Mouse (Mus musculus) heart, embryonic 16.5 days (tissue): Measurements from ENCODE around the gene Eif1ax. TPM values are rescaled to one million over a fixed set of nuclear protein-coding genes. Genes with fewer than 3 reads are reported as not detected.

Experiments used
- ATAC-seq: fragments of 200-750 bp; cut with Nextera tagmentation; replicated peaks from 2 replicates; pipeline ENCODE4 v1.8.0; 2017; ENCODE audit warnings: moderate number of reproducible peaks; ENCODE audit not compliant: insufficient read depth, low FRiP score; ENCODE audit errors: extremely low read depth
- H3K27ac ChIP-seq: fragments of 300-500 bp; sonication (generic); 2 replicates; pipeline ENCODE4 v1.5.1; 2014; ENCODE audit warnings: mild to moderate bottlenecking, low read length, control low read depth, moderate library complexity
- H3K27me3 ChIP-seq: fragments of 300-500 bp; sonication (generic); 2 replicates; pipeline ENCODE4 v1.6.1; 2014; ENCODE audit warnings: low read length, mixed read lengths; ENCODE audit not compliant: control insufficient read depth, insufficient read depth
- H3K36me3 ChIP-seq: fragments of 300-500 bp; sonication (generic); 2 replicates; pipeline ENCODE4 v1.6.1; 2014; ENCODE audit not compliant: control insufficient read depth, insufficient read depth
- H3K4me1 ChIP-seq: fragments of 300-500 bp; sonication (generic); 2 replicates; pipeline ENCODE4 v1.6.1; 2014; ENCODE audit warnings: low read length, mixed read lengths; ENCODE audit not compliant: control insufficient read depth, insufficient read depth
- H3K4me2 ChIP-seq: fragments of 300-500 bp; sonication (generic); 2 replicates; pipeline ENCODE4 v1.6.1; 2014; ENCODE audit warnings: low read depth, mild to moderate bottlenecking, control low read depth, low read length
- H3K4me3 ChIP-seq: fragments of 300-500 bp; sonication (generic); 2 replicates; pipeline ENCODE4 v1.5.1; 2014; ENCODE audit warnings: mild to moderate bottlenecking, control low read depth, low read length
- H3K9ac ChIP-seq: fragments of 300-500 bp; sonication (generic); 2 replicates; pipeline ENCODE4 v1.6.1; 2014; ENCODE audit warnings: low read length, control low read depth
- H3K9me3 ChIP-seq: fragments of 300-500 bp; sonication (generic); replicated peaks from 2 replicates; pipeline ENCODE4 v1.6.1; 2016; ENCODE audit warnings: low read length; ENCODE audit not compliant: control insufficient read depth
- WGBS: fragments of 180-500 bp; shearing (Covaris S2); extraction: QIAGEN DNeasy Blood & Tissue Kit; methylation state at CpG from one replicate; pipeline ENCODE4 v1.1.7; 2014; 5-methylcytosine and 5-hydroxymethylcytosine counted together
- polyA plus RNA-seq: library from polyadenylated mRNA; unstranded; fragments of >200 nt; fragmentation: Nextera tagmentation; extraction: Ambion mirVana; gene quantifications from 2 replicates; pipeline ENCODE4 v1.2.1, GENCODE M21; 2015

Gene Eif1ax
- polyA plus RNA-seq, result 92.6 and 93.7 TPM in 2 replicates

- Histone ChIP-seq H3K27me3 (no peaks in the 10 kb centered on the region), H3K9me3 (no peaks in the 10 kb centered on the region), H3K4me2 (peak within 1 kb of the TSS; percentile 67), H3K4me3 (peak within 1 kb of the TSS; percentile 77), H3K36me3 (no peaks in the 10 kb centered on the region), H3K9ac (peak within 1 kb of the TSS; percentile 83), H3K4me1 (0 out of 2 replicates have a peak, but pooled peaks cover 5% of the 10 kb centered on the region), H3K27ac (peak within 1 kb of the TSS; percentile 90)
- WGBS, result 14% methylated on average over 54 of the region's 76 CpGs
- ATAC-seq, result peak; percentile 99
Measured at GRCm38 (mm10) chrX:159371831-159372752, at the start of gene Eif1ax. Eif1ax (plus strand) TSS chrX:159372178.

DNA sequence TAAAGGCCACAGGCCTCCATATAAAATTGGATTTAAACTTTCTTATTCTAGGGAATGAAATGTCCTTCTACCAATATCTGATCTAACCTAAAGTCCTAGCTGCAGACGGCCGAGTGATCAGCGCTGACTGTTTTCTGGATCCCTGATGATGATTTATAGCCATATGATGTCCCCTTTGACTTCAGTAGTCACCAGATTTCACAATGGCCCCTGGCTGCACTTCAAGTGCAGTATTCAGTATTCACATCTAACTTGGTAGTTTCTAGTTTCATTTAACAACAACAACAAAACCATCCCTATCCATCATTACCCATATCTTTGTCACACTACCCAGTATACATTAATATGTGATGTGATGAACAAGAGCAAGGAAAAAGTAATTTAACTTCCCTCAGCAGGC is 7.5 kb upstream of the Eif1ax start:
- no peaks in the 10 kb centered on the region for H3K4me1 ChIP-seq
- H3K9ac ChIP-seq, result no peak overlapping the region
- no peak overlapping the region for H3K4me3 ChIP-seq
- no peaks in the 10 kb centered on the region for H3K27me3 ChIP-seq
- no peak overlapping the region for H3K4me2 ChIP-seq
- H3K36me3 ChIP-seq, result peaks cover 11% of the 10 kb centered on the region
- no peak for ATAC-seq
- no peaks in the 10 kb centered on the region for H3K9me3 ChIP-seq
- 88% methylated on average over 3 of the region's 3 CpGs for WGBS
- no peak overlapping the region for H3K27ac ChIP-seq

- ATAC-seq, result no peak
- WGBS, result 14% methylated on average over 9 of the region's 9 CpGs
Measured at GRCm38 (mm10) chrX:159372753-159373144, 771 bp downstream of the Eif1ax start.

GRCm38 (mm10) chrX:159387105-159387504 is 15.1 kb downstream of the Eif1ax start:
- Histone ChIP-seq H3K4me1 (no peaks in the 10 kb centered on the region), H3K9ac (no peak overlapping the region), H3K27me3 (no peaks in the 10 kb centered on the region), H3K4me3 (no peak overlapping the region), H3K4me2 (no peak overlapping the region), H3K36me3 (no peaks in the 10 kb centered on the region; the same call in 1 of the 2 replicates), H3K27ac (no peak overlapping the region), H3K9me3 (no peaks in the 10 kb centered on the region)
- whole genome bisulfite sequencing, result 68% methylated on average over 9 of the region's 9 CpGs
- no peak for ATAC-seq

More at GRCm38 (mm10) chrX:159372753-159373144, 771 bp downstream of the Eif1ax start:
- Histone ChIP-seq H3K27me3 (no peaks in the 10 kb centered on the region), H3K9ac (peak overlapping the region; percentile 83), H3K27ac (peak overlapping the region; percentile 90), H3K36me3 (peaks cover 2% of the 10 kb centered on the region; the same call in 1 of the 2 replicates), H3K4me2 (peak overlapping the region; percentile 67), H3K4me1 (0 out of 2 replicates have a peak, but pooled peaks cover 5% of the 10 kb centered on the region), H3K9me3 (no peaks in the 10 kb centered on the region), H3K4me3 (peak overlapping the region; percentile 77)

- no peaks in the 10 kb centered on the region for H3K4me1 ChIP-seq
- H3K36me3 ChIP-seq, result no peaks in the 10 kb centered on the region; the same call in 1 of the 2 replicates
- no peaks in the 10 kb centered on the region for H3K27me3 ChIP-seq
- H3K9me3 ChIP-seq, result no peaks in the 10 kb centered on the region
- H3K4me3 ChIP-seq, result no peak overlapping the region
- no peak overlapping the region for H3K4me2 ChIP-seq
- ATAC-seq, result peak; percentile 55
- H3K9ac ChIP-seq, result no peak overlapping the region
- no peak overlapping the region for H3K27ac ChIP-seq
Measured at GRCm38 (mm10) chrX:159388953-159389352, 17.0 kb downstream of the Eif1ax start.

GRCm38 (mm10) chrX:159390347-159390962 is 18.5 kb downstream of the Eif1ax start:
- no peaks in the 10 kb centered on the region for H3K27me3 ChIP-seq
- no peak overlapping the region for H3K4me2 ChIP-seq
- no peaks in the 10 kb centered on the region for H3K4me1 ChIP-seq
- no peaks in the 10 kb centered on the region for H3K9me3 ChIP-seq
- H3K27ac ChIP-seq, result no peak overlapping the region
- H3K9ac ChIP-seq, result no peak overlapping the region
- no peak overlapping the region for H3K4me3 ChIP-seq
- no peaks in the 10 kb centered on the region for H3K36me3 ChIP-seq
- no peak for ATAC-seq
- WGBS, result 61% methylated on average over 6 of the region's 6 CpGs

DNA sequence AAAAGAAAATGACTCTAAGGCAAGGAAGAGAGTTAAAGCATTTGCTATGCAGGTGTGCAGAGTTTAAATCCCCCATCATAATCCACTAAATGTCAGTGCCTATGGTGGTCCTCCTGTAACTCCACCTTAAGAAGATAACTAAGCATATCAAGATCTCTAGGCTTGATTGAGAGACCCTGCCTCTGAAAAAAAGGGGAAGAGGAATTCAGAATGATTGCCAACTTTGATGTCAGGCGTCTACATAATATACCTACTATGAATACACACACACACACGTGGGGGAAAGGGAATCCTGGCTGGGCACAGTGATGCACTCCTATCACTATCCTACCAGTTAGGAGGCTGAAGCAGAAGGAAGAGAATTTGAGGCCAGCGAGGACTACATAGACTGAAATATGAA is 19.3 kb downstream of the Eif1ax start:
- no peak overlapping the region for H3K4me3 ChIP-seq
- no peak overlapping the region for H3K4me2 ChIP-seq
- no peaks in the 10 kb centered on the region for H3K9me3 ChIP-seq
- ATAC-seq, result no peak
- 66% methylated on average over 3 of the region's 3 CpGs for WGBS
- H3K27me3 ChIP-seq, result no peaks in the 10 kb centered on the region
- H3K4me1 ChIP-seq, result no peaks in the 10 kb centered on the region
- no peak overlapping the region for H3K9ac ChIP-seq
- H3K36me3 ChIP-seq, result no peaks in the 10 kb centered on the region
- H3K27ac ChIP-seq, result no peak overlapping the region

GRCm38 (mm10) chrX:159409253-159409652 is 37.3 kb downstream of the Eif1ax start:
- H3K4me1 ChIP-seq, result no peaks in the 10 kb centered on the region
- H3K27ac ChIP-seq, result no peak overlapping the region
- 30% methylated on average over 4 of the region's 4 CpGs for WGBS
- peaks cover 3% of the 10 kb centered on the region; the same call in 1 of the 2 replicates for H3K27me3 ChIP-seq
- no peak overlapping the region for H3K4me2 ChIP-seq
- ATAC-seq, result no peak
- no peaks in the 10 kb centered on the region for H3K36me3 ChIP-seq
- no peaks in the 10 kb centered on the region for H3K9me3 ChIP-seq
- H3K4me3 ChIP-seq, result no peak overlapping the region
- no peak overlapping the region for H3K9ac ChIP-seq
